Mouse (Mus musculus): ENCODE results near the gene Fam174a.
A peak's percentile ranks its signal among the peaks of the same experiment; 100 is the strongest.

Fam174a gene

GRCm38 (mm10) chr1:95313393-95314228, at the start of gene Fam174a:
Gene Fam174a (plus strand): TSS chr1:95313623.
- DNase-seq (ENCODE audit: low read depth, low spot score), result peak; percentile 84

- DNase-seq (ENCODE audit: low read depth, low spot score), result no peak
Observed at GRCm38 (mm10) chr1:95263843-95264242, 49.6 kb upstream of the Fam174a start.

- DNase-seq (ENCODE audit: low read depth, low spot score), result no peak
Observed at GRCm38 (mm10) chr1:95267950-95268724, 45.3 kb upstream of the Fam174a start.

GRCm38 (mm10) chr1:95273321-95273720, 40.1 kb upstream of the Fam174a start:
- DNase-seq (ENCODE audit: low read depth, low spot score), result no peak

GRCm38 (mm10) chr1:95308324-95308723, 5.1 kb upstream of the Fam174a start:
- DNase-seq (ENCODE audit: low read depth, low spot score), result no peak

GRCm38 (mm10) chr1:95314229-95314555, 769 bp downstream of the Fam174a start:
- DNase-seq (ENCODE audit: low read depth, low spot score), result no peak

- DNase-seq (ENCODE audit: low read depth, low spot score), result no peak
Observed at GRCm38 (mm10) chr1:95315981-95316380, 2.6 kb downstream of the Fam174a start.

- DNase-seq (ENCODE audit: low read depth, low spot score), result no peak
Observed at GRCm38 (mm10) chr1:95322219-95322618, 8.8 kb downstream of the Fam174a start.

GRCm38 (mm10) chr1:95323004-95323403, 9.6 kb downstream of the Fam174a start:
- no peak for DNase-seq (ENCODE audit: low read depth, low spot score)

GRCm38 (mm10) chr1:95326856-95327255, 13.4 kb downstream of the Fam174a start:
- no peak for DNase-seq (ENCODE audit: low read depth, low spot score)

- no peak for DNase-seq (ENCODE audit: low read depth, low spot score)
Observed at GRCm38 (mm10) chr1:95339618-95340017, 26.2 kb downstream of the Fam174a start.

- DNase-seq (ENCODE audit: low read depth, low spot score), result no peak
Observed at GRCm38 (mm10) chr1:95342242-95342641, 28.8 kb downstream of the Fam174a start.

GRCm38 (mm10) chr1:95343585-95344485, 30.4 kb downstream of the Fam174a start:
- no peak for DNase-seq (ENCODE audit: low read depth, low spot score)

GRCm38 (mm10) chr1:95354146-95354545, 40.7 kb downstream of the Fam174a start:
- DNase-seq (ENCODE audit: low read depth, low spot score), result no peak

- no peak for DNase-seq (ENCODE audit: low read depth, low spot score)
Observed at GRCm38 (mm10) chr1:95356904-95357303, 43.5 kb downstream of the Fam174a start.

- DNase-seq (ENCODE audit: low read depth, low spot score), result no peak
Observed at GRCm38 (mm10) chr1:95363692-95364091, 50.3 kb downstream of the Fam174a start.

- DNase-seq (ENCODE audit: low read depth, low spot score), result no peak
Observed at GRCm38 (mm10) chr1:95366616-95367373, 53.4 kb downstream of the Fam174a start.

GRCm38 (mm10) chr1:95367748-95368147, 54.3 kb downstream of the Fam174a start:
- DNase-seq (ENCODE audit: low read depth, low spot score), result no peak

- DNase-seq (ENCODE audit: low read depth, low spot score), result no peak
Observed at GRCm38 (mm10) chr1:95375443-95375842, 62.0 kb downstream of the Fam174a start.

- DNase-seq (ENCODE audit: low read depth, low spot score), result no peak
Observed at GRCm38 (mm10) chr1:95381028-95381427, 67.6 kb downstream of the Fam174a start.

All from embryo, embryonic 11.5 days (tissue).